Mouse (Mus musculus) gastrocnemius, postnatal 36 days (tissue): ENCODE data around the gene Mogat1. TPM values are rescaled to one million over a fixed set of nuclear protein-coding genes. Genes with fewer than 3 reads are reported as not detected.
A peak's percentile ranks its signal among the peaks of the same experiment; 100 is the strongest.
"Not testable (repeated sequence)": the region's sequence is repeated elsewhere in the genome, so short reads cannot be mapped to it uniquely, and the experiment has no call there.

Experiments
- DNase-seq, 2 experiments: peaks; one replicate each; pipeline ENCODE4 v3.0.0; 2022
- intact Hi-C: fragments of 180-260 bp; cut with DNase I; formaldehyde crosslinking; loops from one replicate; pipeline ENCODE4 v1.15.1; 2025
- total RNA-seq, 2 experiments: library from RNA; stranded (reverse); gene quantifications; 2 replicates each; pipeline ENCODE4 v1.2.3; 2021

Gene Mogat1
- total RNA-seq, 2 experiments from 2014 or later = not detected

DNA sequence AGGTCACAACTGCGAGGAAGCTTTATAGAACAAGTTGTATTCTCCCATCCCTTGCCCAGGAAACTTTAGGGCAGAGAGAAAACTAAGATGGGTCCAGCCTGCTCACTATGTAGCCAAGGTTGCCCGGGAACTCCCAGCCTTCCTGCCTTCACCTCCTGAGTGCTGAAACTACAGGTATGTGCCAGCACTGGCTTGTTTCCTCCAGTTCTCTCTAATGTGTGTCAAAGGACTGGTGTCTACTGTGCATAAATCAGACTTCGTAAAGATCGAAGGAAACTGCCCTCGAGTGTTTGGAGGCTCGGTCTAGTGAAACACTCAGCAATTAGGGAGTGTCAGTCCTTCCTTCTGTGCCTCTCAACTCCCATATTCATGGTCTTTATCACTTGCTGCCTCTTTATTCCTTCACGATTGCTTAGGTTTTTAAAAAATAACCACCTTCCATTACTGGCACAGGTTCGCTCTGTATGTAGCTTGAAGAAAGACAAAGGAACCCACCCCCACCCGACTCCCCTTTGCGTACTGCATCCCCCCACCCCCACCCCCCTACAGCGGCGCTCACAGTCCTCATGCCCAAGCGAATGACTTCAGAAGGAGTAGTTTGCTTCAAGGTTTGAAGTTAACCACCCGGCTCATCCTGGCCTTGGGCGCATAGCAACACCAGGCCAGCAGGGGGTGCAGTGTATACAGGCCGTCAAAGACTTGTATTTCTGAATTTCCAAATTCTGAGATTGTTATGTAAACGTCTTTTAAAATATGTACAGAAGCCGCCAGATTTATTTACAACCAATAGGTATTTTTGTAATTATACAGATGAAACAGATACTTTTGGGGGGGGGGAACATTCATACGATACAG is 25.7 kb downstream of the Mogat1 start:
- intact Hi-C loops = loop anchor here (2.0 to 5.0 kb wide), 3 partner anchors 121 to 152 kb away; partner anchors contain the start of genes Acsl3 and Utp14b
- peak; percentile 72 to 81 for DNase-seq

GRCm38 (mm10) chr1:78537494-78538010 is 26.8 kb downstream of the Mogat1 start:
- intact Hi-C loops = loop anchor here (2.0 to 5.0 kb wide), 4 partner anchors 25 to 151 kb away; partner anchors contain the start of genes Acsl3 and Utp14b
- DNase-seq = peak; percentile 51 to 59

DNA sequence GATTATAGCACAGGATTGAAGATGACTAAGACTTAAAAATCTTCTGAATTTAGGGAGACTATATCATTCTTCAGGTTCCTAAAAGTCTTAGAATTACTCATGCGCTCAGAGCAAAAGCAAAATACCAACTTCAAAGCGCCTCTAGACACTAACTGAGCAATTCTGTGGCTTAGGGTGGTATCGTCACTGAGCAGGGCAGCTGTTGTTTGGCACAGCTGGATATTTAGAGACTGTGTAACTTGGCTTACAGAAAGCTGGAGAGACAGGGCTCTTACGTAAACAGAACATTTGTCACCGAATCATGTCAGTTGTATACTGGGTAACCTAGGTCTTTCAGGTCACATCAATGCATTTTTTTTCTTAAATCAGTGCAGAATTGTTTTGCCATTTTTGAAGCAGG is 27.6 kb downstream of the Mogat1 start:
- no peak for DNase-seq
- intact Hi-C loops = loop anchor here (2.0 to 5.0 kb wide), 3 partner anchors 24 to 134 kb away; partner anchors contain the start of genes Acsl3 and Utp14b

GRCm38 (mm10) chr1:78539166-78539565 is 28.4 kb downstream of the Mogat1 start:
- intact Hi-C loops = loop anchor here (2.0 to 5.0 kb wide), 3 partner anchors 24 to 133 kb away; partner anchors contain the start of genes Acsl3 and Utp14b
- DNase-seq = no peak

GRCm38 (mm10) chr1:78543631-78544030 is 32.8 kb downstream of the Mogat1 start:
- intact Hi-C loops, DNase-seq: not testable (repeated sequence)

- DNase-seq = no peak
Measured at GRCm38 (mm10) chr1:78546258-78546657, 35.5 kb downstream of the Mogat1 start.

GRCm38 (mm10) chr1:78548961-78549360 is 38.2 kb downstream of the Mogat1 start:
- intact Hi-C loops = no loop called here
- DNase-seq = no peak

More at GRCm38 (mm10) chr1:78546258-78546657, 35.5 kb downstream of the Mogat1 start:
- intact Hi-C loops = no loop called here

- intact Hi-C loops = no loop called here
Measured at GRCm38 (mm10) chr1:78554012-78554666, 43.3 kb downstream of the Mogat1 start.

DNA sequence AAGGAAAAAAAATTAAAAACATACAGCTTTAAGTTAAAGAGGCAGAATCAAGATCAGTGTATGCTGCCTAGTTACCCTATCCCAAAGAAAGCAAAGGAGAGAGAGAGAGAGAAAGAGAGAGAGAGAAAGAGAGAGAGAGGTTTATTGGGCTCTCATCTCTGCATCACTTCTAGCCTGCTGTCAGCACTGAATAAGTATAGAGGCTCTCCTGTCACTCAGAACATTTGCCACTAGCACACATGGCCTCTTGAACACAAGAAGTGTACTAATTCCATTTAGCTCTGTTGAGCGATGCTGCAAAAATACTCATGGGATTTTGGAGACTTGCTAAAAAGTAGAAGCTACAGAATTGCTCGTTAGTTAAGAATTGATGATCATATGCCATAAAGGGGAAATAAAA is 56.2 kb downstream of the Mogat1 start:
- intact Hi-C loops = no loop called here
- DNase-seq = no peak

More at GRCm38 (mm10) chr1:78554012-78554666, 43.3 kb downstream of the Mogat1 start:
- DNase-seq = no peak

GRCm38 (mm10) chr1:78567421-78567820 is 56.6 kb downstream of the Mogat1 start:
- intact Hi-C loops = no loop called here
- DNase-seq = no peak

- intact Hi-C loops = no loop called here
- DNase-seq = peak; percentile 15 to 32
Measured at GRCm38 (mm10) chr1:78567834-78568507, 57.2 kb downstream of the Mogat1 start.

DNA sequence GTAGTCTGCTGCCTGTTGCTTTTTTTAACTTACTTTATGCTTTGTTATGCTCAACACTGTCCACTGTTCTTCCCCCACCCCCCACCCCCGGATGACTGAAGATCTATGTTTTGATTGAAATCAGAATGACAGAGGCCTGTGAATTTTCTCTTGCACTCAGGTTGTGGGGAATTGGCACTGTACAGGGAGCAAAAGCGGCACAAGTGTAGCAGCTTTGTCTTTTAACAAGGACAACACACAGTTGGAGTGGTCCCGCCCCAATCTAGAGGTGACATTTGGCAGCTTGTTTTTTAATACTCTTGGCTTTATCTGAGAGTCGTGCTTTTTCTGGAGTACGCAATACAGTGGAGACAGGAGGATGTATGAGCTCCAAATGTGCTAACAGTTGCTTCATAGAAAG is 58.8 kb downstream of the Mogat1 start:
- no peak for DNase-seq
- intact Hi-C loops = no loop called here

DNA sequence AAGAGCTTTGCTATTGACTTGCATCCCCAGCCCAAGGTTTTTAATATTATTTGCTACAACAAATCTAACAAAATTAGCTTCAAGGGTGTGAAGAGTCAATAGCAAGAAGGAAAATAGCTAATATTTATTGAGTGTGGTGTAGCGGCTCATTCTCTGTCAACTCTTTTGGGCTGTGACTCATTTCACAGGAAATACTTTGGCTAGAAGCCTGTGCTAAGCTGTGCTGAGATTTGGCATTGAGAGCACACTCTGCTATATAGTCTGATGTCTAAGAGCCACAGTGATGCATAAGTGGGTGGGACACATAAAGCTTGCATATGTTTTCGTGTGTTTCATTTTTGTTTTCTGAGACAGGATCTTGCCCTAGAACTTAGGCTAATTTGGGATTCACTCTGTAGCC is 74.3 kb downstream of the Mogat1 start:
- intact Hi-C loops = no loop called here
- no peak for DNase-seq

- DNase-seq = no peak
- intact Hi-C loops = no loop called here
Measured at GRCm38 (mm10) chr1:78586986-78587385, 76.2 kb downstream of the Mogat1 start.

Other genes starting within 250 kb of the Mogat1 start
- not detected for gene Sgpp2, start 200.6 kb upstream of the Mogat1 start, total RNA-seq
- 10 to 100 TPM; 46.8 to 54.3 TPM for gene Farsb, start 22.1 kb upstream of the Mogat1 start, total RNA-seq
- gene BC035947, start 1.2 kb downstream of the Mogat1 start, total RNA-seq = not detected
- 10 to 100 TPM in 1 of 2 experiments, 1 to 10 TPM in 1; 7.8 to 11.2 TPM for gene Acsl3, start 146.8 kb downstream of the Mogat1 start, total RNA-seq
- gene Utp14b, start 147.0 kb downstream of the Mogat1 start, total RNA-seq = 1 to 10 TPM; 1.2 to 1.4 TPM